Mouse (Mus musculus) brain, adult 2 months (tissue): ENCODE measurements at regions not wholly inside any gene's neighbourhood (a gene's known extent, or its start where the extent isn't known, plus 50 kb on each side); places are given as distances from the start of the nearest gene placed in this dataset.

ENCODE experiments used
- DNase-seq: peaks from one replicate; pipeline ENCODE4 v3.0.0; 2011; ENCODE audit warnings: low read depth, low spot score

DNA sequence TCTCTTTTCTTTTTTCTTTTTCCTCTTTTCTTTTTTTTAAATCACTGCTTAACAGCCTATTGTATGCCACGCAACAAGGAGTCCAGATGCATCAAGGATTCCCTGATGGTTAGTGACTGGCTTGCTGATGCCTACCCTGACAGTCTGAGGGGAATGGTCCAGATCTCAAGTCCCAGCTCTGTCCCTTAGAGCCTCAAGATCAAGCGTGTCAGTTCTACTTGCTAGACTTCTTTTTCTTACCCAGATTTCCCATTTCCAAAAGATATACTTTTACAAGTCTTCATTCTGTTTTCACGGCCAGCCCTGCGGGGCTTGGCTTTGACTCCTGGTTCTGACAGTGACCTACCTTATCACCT lies 68.1 kb upstream of the Il12b start:
- DNase-seq = no peak

DNA sequence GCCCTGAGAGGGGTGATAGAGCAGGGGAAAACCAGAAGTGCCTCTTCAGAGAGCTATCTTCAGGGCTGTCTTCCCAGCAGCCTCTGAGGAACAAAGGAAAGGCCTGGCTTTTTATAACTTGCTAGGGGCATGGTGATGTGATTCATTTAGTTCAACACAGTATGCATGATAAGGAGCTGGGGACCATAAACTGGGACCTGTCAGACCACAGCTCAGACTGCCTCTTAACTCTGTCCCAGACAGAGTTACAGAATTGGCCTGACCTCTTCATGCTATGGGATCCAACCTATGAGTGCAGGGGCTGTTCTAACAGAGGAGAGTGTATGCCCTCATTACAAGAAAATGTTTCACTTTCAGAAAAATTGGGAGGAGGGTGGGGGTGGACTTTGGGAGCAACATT lies 59.3 kb upstream of the Il12b start:
- DNase-seq = no peak

DNA sequence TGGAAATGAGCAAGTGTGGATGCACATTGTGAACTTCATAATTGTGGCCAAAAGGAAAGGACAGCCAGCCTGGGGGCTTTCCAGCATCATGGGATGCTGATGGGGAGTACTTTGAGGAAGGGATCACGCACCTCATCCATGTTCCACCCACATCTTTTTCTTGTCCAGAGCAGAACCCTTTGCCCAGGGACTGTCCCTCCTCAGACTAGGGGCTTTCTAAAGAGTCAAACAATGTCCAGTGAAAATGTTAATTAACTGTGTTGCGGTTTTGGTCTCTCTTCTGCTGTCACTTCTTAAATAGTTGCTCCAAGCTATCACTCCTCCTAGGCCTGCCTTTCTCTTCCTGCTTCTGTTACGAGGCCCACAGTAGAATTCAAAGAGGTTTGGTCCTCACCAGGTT lies 51.6 kb upstream of the Il12b start:
- no peak for DNase-seq

DNA sequence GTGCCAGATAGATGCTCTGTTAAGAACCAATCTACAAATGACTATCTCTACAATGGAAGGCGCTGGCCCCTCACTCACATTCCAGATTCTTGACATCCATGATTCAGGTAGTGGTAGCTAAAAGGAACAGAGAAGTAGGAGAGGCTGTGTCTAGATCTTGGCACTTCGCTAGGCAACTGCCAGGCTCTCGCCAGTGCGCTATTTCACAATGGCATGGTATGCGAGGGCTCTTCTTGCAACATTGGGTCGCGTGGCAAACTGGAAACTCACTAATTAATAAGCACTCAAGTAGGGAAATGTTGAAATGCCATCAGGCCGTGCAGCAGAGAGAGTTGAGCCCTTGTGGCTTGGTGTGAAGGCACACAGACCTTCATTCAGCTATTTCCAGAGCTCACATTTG lies 50.3 kb upstream of the Il12b start:
- no peak for DNase-seq
